Mouse (Mus musculus) ZHBTc4 (cell line): ENCODE measurements around the gene Dbp.

ENCODE experiments used
- DNase-seq: peaks from one replicate; pipeline ENCODE4 v3.0.0-alpha.2; 2011; ENCODE audit warnings: low read depth, low spot score

Gene Dbp

GRCm38 (mm10) chr7:45693921-45694591 lies 10.8 kb upstream of the Dbp start, which contains the start of gene Sec1:
TSS of gene Sec1 (minus strand) at chr7:45694402.
- peak; percentile 77 for DNase-seq

- no peak for DNase-seq
Observed at GRCm38 (mm10) chr7:45695098-45695497, 9.8 kb upstream of the Dbp start.

GRCm38 (mm10) chr7:45697894-45698293 lies 7.0 kb upstream of the Dbp start:
- no peak for DNase-seq

- no peak for DNase-seq
Observed at GRCm38 (mm10) chr7:45699523-45700141, 5.3 kb upstream of the Dbp start, which contains the start of gene Car11. TSS of gene Car11 (plus strand) at chr7:45699843.

GRCm38 (mm10) chr7:45700301-45701015 lies 4.4 kb upstream of the Dbp start:
- peak; percentile 87 for DNase-seq

- no peak for DNase-seq
Observed at GRCm38 (mm10) chr7:45701072-45701471, 3.8 kb upstream of the Dbp start.

GRCm38 (mm10) chr7:45701607-45702006 lies 3.3 kb upstream of the Dbp start:
- DNase-seq, result no peak

GRCm38 (mm10) chr7:45702316-45702715 lies 2.6 kb upstream of the Dbp start:
- no peak for DNase-seq

GRCm38 (mm10) chr7:45702809-45703520 lies 1.9 kb upstream of the Dbp start:
- DNase-seq, result no peak

GRCm38 (mm10) chr7:45703521-45704033 lies 1.3 kb upstream of the Dbp start:
- no peak for DNase-seq

- DNase-seq, result peak; percentile 87
Observed at GRCm38 (mm10) chr7:45704046-45704559, 785 bp upstream of the Dbp start.

- peak; percentile 69 for DNase-seq
Observed at GRCm38 (mm10) chr7:45705443-45705864, 566 bp downstream of the Dbp start.

GRCm38 (mm10) chr7:45705873-45706281 lies 989 bp downstream of the Dbp start:
- DNase-seq, result peak; percentile 79

GRCm38 (mm10) chr7:45706721-45707241 lies 1.9 kb downstream of the Dbp start:
- DNase-seq, result peak; percentile 85

- DNase-seq, result peak; percentile 98
Observed at GRCm38 (mm10) chr7:45707375-45707967, 2.6 kb downstream of the Dbp start.

GRCm38 (mm10) chr7:45708221-45708761 lies 3.4 kb downstream of the Dbp start:
- peak; percentile 56 for DNase-seq

GRCm38 (mm10) chr7:45709036-45709435 lies 4.1 kb downstream of the Dbp start:
- DNase-seq, result peak; percentile 71

GRCm38 (mm10) chr7:45709677-45710355 lies 4.9 kb downstream of the Dbp start:
- DNase-seq, result no peak

GRCm38 (mm10) chr7:45710477-45711191 lies 5.7 kb downstream of the Dbp start:
- no peak for DNase-seq
